Mouse (Mus musculus): ENCODE measurements around the gene Cish.

DNA sequence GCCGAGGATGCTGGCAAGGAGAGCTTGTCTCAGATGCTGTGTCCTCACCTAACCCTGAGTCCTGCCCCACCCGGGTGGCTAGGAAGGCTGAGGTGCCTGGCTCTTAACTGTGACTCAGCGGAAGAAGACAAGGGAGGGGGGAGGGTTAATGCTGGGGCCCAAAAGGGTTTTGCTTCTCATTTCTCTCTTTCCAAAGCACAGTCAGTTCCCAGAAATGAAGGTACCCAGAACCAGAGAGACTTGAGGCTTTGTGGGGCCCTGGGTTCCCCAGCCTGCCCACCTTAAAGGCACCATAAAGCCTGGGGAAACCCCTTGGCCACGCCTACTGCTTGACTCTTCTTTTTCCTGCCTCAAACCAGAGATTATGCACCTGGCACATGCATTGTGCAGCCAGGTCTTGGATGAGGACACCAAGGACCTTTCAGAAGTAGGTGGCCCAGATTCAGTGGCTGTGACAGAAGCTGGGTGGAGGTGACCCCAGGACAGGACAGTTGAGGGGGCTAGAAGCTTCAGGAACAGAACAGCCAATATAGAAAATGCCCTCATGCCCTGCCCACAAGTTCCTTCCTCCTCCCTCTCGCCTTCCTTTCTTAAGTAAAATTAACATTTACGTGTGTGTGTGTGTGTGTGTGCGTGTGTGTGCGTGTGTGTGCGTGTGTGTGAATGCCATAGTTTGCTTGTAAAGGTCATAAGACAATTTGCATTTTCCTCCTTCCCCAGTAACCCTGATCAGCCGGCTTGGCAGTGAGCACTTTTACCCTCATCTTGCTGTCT, 17.2 kb downstream of the Cish start:
- TF ChIP-seq CTCF (IDR thresholded peaks at IDR 0.05; ENCODE audit: control insufficient read depth, insufficient read depth, insufficient read length) = no peak
- no peak for TF ChIP-seq MAX (IDR thresholded peaks at IDR 0.05)
- no peak for TF ChIP-seq USF1 (IDR thresholded peaks at IDR 0.05; ENCODE audit: low read depth)
- TF ChIP-seq CEBPB (IDR thresholded peaks at IDR 0.05; ENCODE audit: low read depth) = no peak
- TF ChIP-seq MYOG (IDR thresholded peaks at IDR 0.05; ENCODE audit: control insufficient read depth, extremely low read depth, insufficient read length) = no peak
- no peak for TF ChIP-seq MYOD1 (IDR thresholded peaks at IDR 0.05; ENCODE audit: control insufficient read depth, insufficient read length, low read depth)
- no peak for TF ChIP-seq FOSL1 (IDR thresholded peaks at IDR 0.05; ENCODE audit: insufficient read depth, low read length, poor library complexity, severe bottlenecking)
